Mouse (Mus musculus): ENCODE data around the gene Zscan4-ps3. TPM values are rescaled to one million over a fixed set of nuclear protein-coding genes. Genes with fewer than 3 reads are reported as not detected.
"Not testable (repeated sequence)": the region's sequence is repeated elsewhere in the genome, so short reads cannot be mapped to it uniquely, and the experiment has no call there.

Zscan4-ps3 gene
- not detected in 2 replicates for polyA plus RNA-seq (2015; fragmentation: Nextera tagmentation; extraction: Ambion mirVana)

GRCm38 (mm10) chr7:11609008-11609407 lies at the start of gene Zscan4-ps3:
Gene Zscan4-ps3 (plus strand): TSS chr7:11609308.
- not testable (repeated sequence) for H3K27me3 ChIP-seq (ENCODE audit: insufficient read depth, low read length); H3K4me2 ChIP-seq (ENCODE audit: low read length); DNase-seq (ENCODE audit: low spot score); H3K9ac ChIP-seq (ENCODE audit: low read depth, low read length); ATAC-seq (replicated peaks; ENCODE audit: low FRiP score, low read depth); H3K36me3 ChIP-seq (ENCODE audit: insufficient read depth, low read length); H3K9me3 ChIP-seq (replicated peaks; ENCODE audit: low read length); H3K4me3 ChIP-seq (replicated peaks; ENCODE audit: low read depth, low read length); H3K4me1 ChIP-seq (replicated peaks; ENCODE audit: insufficient read depth, low read length); H3K27ac ChIP-seq
- WGBS = 78% methylated on average over 2 of the region's 2 CpGs

GRCm38 (mm10) chr7:11617082-11617481 lies 8.0 kb downstream of the Zscan4-ps3 start:
- not testable (repeated sequence) for H3K36me3 ChIP-seq (ENCODE audit: insufficient read depth, low read length); ATAC-seq (replicated peaks; ENCODE audit: low FRiP score, low read depth); H3K27ac ChIP-seq; H3K9me3 ChIP-seq (replicated peaks; ENCODE audit: low read length); H3K4me2 ChIP-seq (ENCODE audit: low read length); H3K4me1 ChIP-seq (replicated peaks; ENCODE audit: insufficient read depth, low read length); H3K27me3 ChIP-seq (ENCODE audit: insufficient read depth, low read length); H3K4me3 ChIP-seq (replicated peaks; ENCODE audit: low read depth, low read length); H3K9ac ChIP-seq (ENCODE audit: low read depth, low read length)
- peak; percentile 45 for TF ChIP-seq CTCF (IDR thresholded peaks at IDR 0.05; ENCODE audit: low read depth)
- WGBS = 10% methylated on average over 8 of the region's 8 CpGs
- DNase-seq (ENCODE audit: low spot score) = peak; percentile 0

Other genes starting within 250 kb of the Zscan4-ps3 start
- not detected in 2 replicates for gene Zscan4f, start 211.4 kb upstream of the Zscan4-ps3 start, polyA plus RNA-seq (2015; fragmentation: Nextera tagmentation; extraction: Ambion mirVana)
- gene Zscan4-ps2, start 95.0 kb upstream of the Zscan4-ps3 start, polyA plus RNA-seq (2015; fragmentation: Nextera tagmentation; extraction: Ambion mirVana) = not detected in 2 replicates
- not detected in 2 replicates for gene Vmn1r72, start 70.8 kb downstream of the Zscan4-ps3 start, polyA plus RNA-seq (2015; fragmentation: Nextera tagmentation; extraction: Ambion mirVana)
- gene Vmn1r73, start 121.0 kb downstream of the Zscan4-ps3 start, polyA plus RNA-seq (2015; fragmentation: Nextera tagmentation; extraction: Ambion mirVana) = not detected in 2 replicates
- not detected in 2 replicates for gene Vmn1r74, start 224.7 kb downstream of the Zscan4-ps3 start, polyA plus RNA-seq (2015; fragmentation: Nextera tagmentation; extraction: Ambion mirVana)